Comparison of ENCODE assay signal across 25 mouse cellular contexts in genomic region chr13:76591189-76591588, GRCm38 (mm10).
DNase-seq lines count a peak whose midpoint lies in the region; ATAC-seq and TF ChIP-seq lines count a peak whose summit lies in the region.
"Had no signal": no experiment of that assay in that cellular context is flagged by ENCODE, and none has a peak within 500 bp of the region (broad histone marks: within the 10 kb centered on the region; RNA-seq: fewer than 3 reads in every experiment).

No protein-coding gene starts in this region.

- intact Hi-C loops in heart, postnatal 10 days (cut with DNase I), result no loop called here

- no peak overlapping the region for H3K4me3 ChIP-seq in lung, embryonic 14.5 days (ENCODE audit: low read depth, low read length)
- no peak overlapping the region for H3K4me3 ChIP-seq in macrophage (ENCODE audit: inconsistent target)
- H3K4me3 ChIP-seq in kidney, embryonic 15.5 days (replicated peaks), result no peak overlapping the region
- H3K4me3 ChIP-seq: embryonic facial prominence, embryonic 12.5 days; embryonic facial prominence, embryonic 15.5 days; gastrocnemius, adult 2 months; heart, adult 2 months; hindbrain, embryonic 12.5 days; hindbrain, embryonic 15.5 days had no signal

- H3K4me1 ChIP-seq in lung, embryonic 14.5 days (ENCODE audit: insufficient read depth), result no peaks in the 10 kb centered on the region
- H3K4me1 ChIP-seq in kidney, embryonic 15.5 days, result no peaks in the 10 kb centered on the region
- H3K4me1 ChIP-seq: embryonic facial prominence, embryonic 12.5 days; embryonic facial prominence, embryonic 15.5 days; hindbrain, embryonic 12.5 days; hindbrain, embryonic 15.5 days had no signal

- DNase-seq in lung, embryonic 14.5 days, result peak; percentile 24
- DNase-seq in lung, postnatal 14 days, result no peak
- DNase-seq in 3T3-L1 (ENCODE audit: low read depth, low spot score), result peak; percentile 21
- no peak for DNase-seq in gastrocnemius, adult 8-10 months (ENCODE audit: low spot score in 2 of 2)
- no peak for DNase-seq in heart, postnatal 10 days
- DNase-seq: adrenal gland, adult 8-10 months; adrenal gland, postnatal 25 days; cerebellum, adult 11-12 months; cerebellum, adult 9-10 months; cerebellum, postnatal 14 days; forebrain, postnatal 0 days; gastrocnemius, adult 2 months; gastrocnemius, postnatal 25 days; heart, adult 2 months; heart, postnatal 36 days had no signal

- no peaks in the 10 kb centered on the region for H3K27me3 ChIP-seq in lung, embryonic 14.5 days (ENCODE audit: insufficient read depth, low read length)
- H3K27me3 ChIP-seq in kidney, embryonic 15.5 days, result no peaks in the 10 kb centered on the region
- H3K27me3 ChIP-seq: embryonic facial prominence, embryonic 12.5 days; embryonic facial prominence, embryonic 15.5 days; hindbrain, embryonic 12.5 days; hindbrain, embryonic 15.5 days had no signal

- no peaks in the 10 kb centered on the region for H3K9me3 ChIP-seq in lung, embryonic 14.5 days (ENCODE audit: low read depth, low read length)
- H3K9me3 ChIP-seq in kidney, embryonic 15.5 days (replicated peaks), result 0 out of 2 replicates have a peak, but pooled peaks cover 3% of the 10 kb centered on the region
- H3K9me3 ChIP-seq: embryonic facial prominence, embryonic 12.5 days; embryonic facial prominence, embryonic 15.5 days; hindbrain, embryonic 12.5 days; hindbrain, embryonic 15.5 days had no signal

- no peak overlapping the region for H3K27ac ChIP-seq in lung, embryonic 14.5 days (ENCODE audit: low read depth)
- peak overlapping the region; percentile 29 for H3K27ac ChIP-seq in macrophage
- H3K27ac ChIP-seq in kidney, embryonic 15.5 days, result no peak overlapping the region
- H3K27ac ChIP-seq: embryonic facial prominence, embryonic 12.5 days; embryonic facial prominence, embryonic 15.5 days; gastrocnemius, adult 2 months; heart, adult 2 months; hindbrain, embryonic 12.5 days; hindbrain, embryonic 15.5 days had no signal

- H3K9ac ChIP-seq in lung, embryonic 14.5 days, result no peak overlapping the region
- H3K9ac ChIP-seq in kidney, embryonic 15.5 days, result no peak overlapping the region
- H3K9ac ChIP-seq: embryonic facial prominence, embryonic 12.5 days; embryonic facial prominence, embryonic 15.5 days; forebrain, postnatal 0 days; hindbrain, embryonic 12.5 days; hindbrain, embryonic 15.5 days had no signal

- H3K79me2 ChIP-seq in macrophage (ENCODE audit: inconsistent target), result peaks cover 55% of the 10 kb centered on the region; the same call in 1 of the 2 replicates

- peak; percentile 58 for ATAC-seq in lung, embryonic 14.5 days (ENCODE audit: insufficient read depth)
- ATAC-seq in common myeloid progenitor, adult 5-6 weeks (replicated peaks; ENCODE audit: low read depth, poor library complexity, severe bottlenecking), result peak; percentile 64
- ATAC-seq in kidney, embryonic 15.5 days (replicated peaks; ENCODE audit: low FRiP score), result no peak
- ATAC-seq: activated CD4-positive, CD25-positive, alpha-beta regulatory T cell, adult 4 months; CD4-positive, CD25-positive, alpha-beta regulatory T cell, adult 4 months; forebrain, postnatal 0 days had no signal

- TF ChIP-seq CTCF in lung, embryonic 14.5 days (IDR thresholded peaks at IDR 0.05; ENCODE audit: low read depth), result no peak

- no peak overlapping the region for H3K4me2 ChIP-seq in lung, embryonic 14.5 days
- H3K4me2 ChIP-seq in kidney, embryonic 15.5 days, result no peak overlapping the region
- H3K4me2 ChIP-seq: embryonic facial prominence, embryonic 12.5 days; embryonic facial prominence, embryonic 15.5 days; heart, embryonic 11.5 days; hindbrain, embryonic 12.5 days; hindbrain, embryonic 15.5 days had no signal

- H3K36me3 ChIP-seq in lung, embryonic 14.5 days (ENCODE audit: insufficient read depth), result no peaks in the 10 kb centered on the region
- no peaks in the 10 kb centered on the region for H3K36me3 ChIP-seq in macrophage (ENCODE audit: inconsistent target)
- H3K36me3 ChIP-seq in kidney, embryonic 15.5 days, result no peaks in the 10 kb centered on the region
- H3K36me3 ChIP-seq: embryonic facial prominence, embryonic 12.5 days; embryonic facial prominence, embryonic 15.5 days; hindbrain, embryonic 12.5 days; hindbrain, embryonic 15.5 days had no signal

Comparison
In these comparisons a context has a peak if more than half of its experiments do, and no peak if none do; other contexts are left out.
1. DNase-seq: peak in lung, embryonic 14.5 days (single experiment) and 3T3-L1 (single experiment); none in lung, postnatal 14 days (single experiment), gastrocnemius, adult 8-10 months (0 of 2) and heart, postnatal 10 days (0 of 2).